Mouse (Mus musculus): ENCODE results near the gene Babam2. TPM values are rescaled to one million over a fixed set of nuclear protein-coding genes. Genes with fewer than 3 reads are reported as not detected.
"Not testable (repeated sequence)": the region's sequence is repeated elsewhere in the genome, so short reads cannot be mapped to it uniquely, and the experiment has no call there.

Gene Babam2
- polyA plus RNA-seq, 1 experiment from 2014 or later = 35.4 TPM

- Histone ChIP-seq H3K27me3 (no peaks in the 10 kb centered on the region), H3K9ac (replicated peaks) (no peak overlapping the region), H3K27ac (no peak overlapping the region), H3K4me2 (no peak overlapping the region), H3K4me3 (replicated peaks) (no peak overlapping the region), H3K9me3 (no peaks in the 10 kb centered on the region), H3K4me1 (replicated peaks) (0 out of 2 replicates have a peak, but pooled peaks cover 2% of the 10 kb centered on the region), H3K36me3 (no peaks in the 10 kb centered on the region)
- WGBS = 90% methylated on average over 6 of the region's 6 CpGs
- no peak for ATAC-seq (ENCODE audit: insufficient number of reproducible peaks, insufficient read depth, low FRiP score, low TSS enrichment, low read depth)
Measured at GRCm38 (mm10) chr5:31792338-31792737, 94.9 kb downstream of the Babam2 start.

- no peaks in the 10 kb centered on the region for H3K27me3 ChIP-seq
- H3K36me3 ChIP-seq = no peaks in the 10 kb centered on the region
- 0 out of 2 replicates have a peak, but pooled peaks cover 2% of the 10 kb centered on the region for H3K4me1 ChIP-seq (replicated peaks)
- 71% methylated on average over 8 of the region's 8 CpGs for WGBS
- H3K9ac ChIP-seq (replicated peaks) = no peak overlapping the region
- H3K27ac ChIP-seq = no peak overlapping the region
- H3K9me3 ChIP-seq = no peaks in the 10 kb centered on the region
- no peak for ATAC-seq (ENCODE audit: insufficient number of reproducible peaks, insufficient read depth, low FRiP score, low TSS enrichment, low read depth)
- H3K4me3 ChIP-seq (replicated peaks) = no peak overlapping the region
- H3K4me2 ChIP-seq = no peak overlapping the region
Measured at GRCm38 (mm10) chr5:31792863-31793262, 95.4 kb downstream of the Babam2 start.

GRCm38 (mm10) chr5:31795414-31795813 is 97.9 kb downstream of the Babam2 start:
- Histone ChIP-seq H3K27me3 (no peaks in the 10 kb centered on the region), H3K9ac (replicated peaks) (no peak overlapping the region)

DNA sequence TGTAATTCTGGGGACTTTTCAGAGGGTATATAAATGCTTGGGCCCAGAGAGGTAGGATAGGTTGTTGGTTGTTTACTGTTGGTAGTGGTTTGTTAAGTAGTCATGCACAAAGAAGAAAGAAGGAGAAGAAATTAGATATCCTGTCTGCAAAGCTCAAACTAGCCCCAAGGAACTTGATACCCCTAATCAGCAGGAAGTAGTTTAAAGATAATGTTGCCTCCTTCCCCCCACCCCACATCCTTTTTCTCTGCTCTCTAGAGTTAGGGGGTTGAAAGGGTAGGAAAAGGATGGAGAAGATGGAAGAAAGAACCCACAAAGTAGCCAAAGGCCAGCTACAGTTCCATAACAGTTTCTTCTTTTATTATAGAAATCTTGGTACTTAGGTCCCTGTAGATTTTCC is 99.5 kb downstream of the Babam2 start:
- no peak overlapping the region for H3K4me2 ChIP-seq
- no peaks in the 10 kb centered on the region for H3K27me3 ChIP-seq
- no peak for ATAC-seq (ENCODE audit: insufficient number of reproducible peaks, insufficient read depth, low FRiP score, low TSS enrichment, low read depth)
- H3K9me3 ChIP-seq = no peaks in the 10 kb centered on the region
- no peak overlapping the region for H3K9ac ChIP-seq (replicated peaks)
- H3K4me1 ChIP-seq (replicated peaks) = 0 out of 2 replicates have a peak, but pooled peaks cover 2% of the 10 kb centered on the region
- no peaks in the 10 kb centered on the region for H3K36me3 ChIP-seq
- H3K4me3 ChIP-seq (replicated peaks) = no peak overlapping the region
- no peak overlapping the region for H3K27ac ChIP-seq

More at GRCm38 (mm10) chr5:31795414-31795813, 97.9 kb downstream of the Babam2 start:
- Histone ChIP-seq H3K4me2 (no peak overlapping the region), H3K36me3 (no peaks in the 10 kb centered on the region), H3K4me1 (replicated peaks) (0 out of 2 replicates have a peak, but pooled peaks cover 2% of the 10 kb centered on the region), H3K9me3 (no peaks in the 10 kb centered on the region), H3K27ac (no peak overlapping the region), H3K4me3 (replicated peaks) (no peak overlapping the region)
- WGBS = 80% methylated on average over 3 of the region's 3 CpGs
- ATAC-seq (ENCODE audit: insufficient number of reproducible peaks, insufficient read depth, low FRiP score, low TSS enrichment, low read depth) = no peak

DNA sequence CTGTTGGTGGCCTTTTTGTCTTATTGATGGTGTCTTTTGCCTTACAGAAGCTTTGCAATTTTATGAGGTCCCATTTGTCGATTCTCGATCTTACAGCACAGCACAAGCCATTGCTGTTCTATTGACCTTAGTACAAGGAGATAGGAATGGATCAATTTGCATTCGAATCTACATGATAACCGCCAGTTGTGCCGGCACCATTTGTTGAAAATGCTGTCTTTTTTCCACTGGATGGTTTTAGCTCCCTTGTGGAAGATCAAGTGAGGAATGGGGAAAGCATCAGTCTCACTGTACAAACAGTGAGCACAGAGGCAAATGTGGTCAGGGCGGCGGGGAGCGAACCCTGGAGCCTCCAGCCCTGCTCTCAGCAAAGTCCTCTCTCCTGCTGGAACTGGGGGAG is 106.7 kb downstream of the Babam2 start:
- H3K9ac ChIP-seq (replicated peaks); H3K4me3 ChIP-seq (replicated peaks); ATAC-seq (ENCODE audit: insufficient number of reproducible peaks, insufficient read depth, low FRiP score, low TSS enrichment, low read depth); H3K9me3 ChIP-seq; H3K4me2 ChIP-seq; H3K36me3 ChIP-seq; H3K4me1 ChIP-seq (replicated peaks); H3K27me3 ChIP-seq; H3K27ac ChIP-seq: not testable (repeated sequence)
- 89% methylated on average over 8 of the region's 8 CpGs for WGBS

- H3K4me3 ChIP-seq (replicated peaks) = no peak overlapping the region
- 52% methylated on average over 8 of the region's 8 CpGs for WGBS
- H3K27me3 ChIP-seq = no peaks in the 10 kb centered on the region
- no peaks in the 10 kb centered on the region for H3K4me1 ChIP-seq (replicated peaks)
- H3K27ac ChIP-seq = no peak overlapping the region
- H3K4me2 ChIP-seq = no peak overlapping the region
- H3K9me3 ChIP-seq = no peaks in the 10 kb centered on the region
- H3K36me3 ChIP-seq = no peaks in the 10 kb centered on the region
- H3K9ac ChIP-seq (replicated peaks) = no peak overlapping the region
- ATAC-seq (ENCODE audit: insufficient number of reproducible peaks, insufficient read depth, low FRiP score, low TSS enrichment, low read depth) = no peak
Measured at GRCm38 (mm10) chr5:31804751-31805150, 107.3 kb downstream of the Babam2 start.

DNA sequence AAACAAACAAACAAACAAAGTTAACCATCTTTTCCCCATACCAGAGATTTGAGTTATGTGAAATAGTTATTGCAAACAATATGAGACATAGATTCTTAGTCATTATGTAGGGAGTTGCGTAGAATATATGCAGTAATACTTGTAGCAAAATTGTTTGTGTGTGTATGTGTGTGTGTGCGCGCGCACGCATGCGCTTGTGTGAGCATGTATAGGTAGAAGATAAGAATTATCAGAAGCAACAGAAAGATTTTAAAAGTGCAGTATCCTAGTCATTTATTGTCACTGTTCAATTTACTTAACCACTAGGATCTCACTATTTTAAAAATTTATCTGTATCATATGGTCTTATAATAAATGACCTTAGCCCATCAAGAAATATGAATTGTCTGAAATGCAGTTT is 109.8 kb downstream of the Babam2 start:
- 98% methylated on average over 6 of the region's 6 CpGs for WGBS
- H3K4me2 ChIP-seq = no peak overlapping the region
- H3K27me3 ChIP-seq = no peaks in the 10 kb centered on the region
- H3K9ac ChIP-seq (replicated peaks) = no peak overlapping the region
- H3K36me3 ChIP-seq = no peaks in the 10 kb centered on the region
- H3K4me3 ChIP-seq (replicated peaks) = no peak overlapping the region
- ATAC-seq (ENCODE audit: insufficient number of reproducible peaks, insufficient read depth, low FRiP score, low TSS enrichment, low read depth) = no peak
- H3K4me1 ChIP-seq (replicated peaks) = peaks cover 5% of the 10 kb centered on the region; the same call in 1 of the 2 replicates
- H3K27ac ChIP-seq = no peak overlapping the region
- H3K9me3 ChIP-seq = no peaks in the 10 kb centered on the region

DNA sequence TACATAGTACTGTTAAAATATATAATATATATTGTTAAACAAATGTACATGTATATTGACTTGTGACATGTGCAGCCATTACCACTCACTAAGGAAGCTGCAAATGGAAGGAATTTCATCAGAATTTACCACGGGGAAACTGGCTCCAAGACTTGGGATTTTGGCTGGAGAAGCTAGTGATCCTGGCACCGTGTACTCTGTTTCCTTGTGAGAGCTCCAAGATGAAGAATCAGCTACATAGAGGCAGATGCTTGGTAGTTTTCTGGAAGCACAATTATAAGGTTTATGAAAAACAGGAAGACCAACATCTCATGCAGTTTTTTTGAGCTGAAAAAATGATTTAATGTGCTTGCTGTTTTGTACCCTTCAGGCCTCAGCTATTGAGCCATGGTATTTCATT is 110.8 kb downstream of the Babam2 start:
- Histone ChIP-seq H3K4me3 (replicated peaks) (no peak overlapping the region), H3K9me3 (no peaks in the 10 kb centered on the region), H3K27me3 (no peaks in the 10 kb centered on the region), H3K9ac (replicated peaks) (no peak overlapping the region), H3K4me1 (replicated peaks) (peaks cover 5% of the 10 kb centered on the region; the same call in 1 of the 2 replicates), H3K36me3 (no peaks in the 10 kb centered on the region), H3K27ac (no peak overlapping the region), H3K4me2 (no peak overlapping the region)
- ATAC-seq (ENCODE audit: insufficient number of reproducible peaks, insufficient read depth, low FRiP score, low TSS enrichment, low read depth) = no peak
- WGBS = 77% methylated on average over 2 of the region's 2 CpGs

DNA sequence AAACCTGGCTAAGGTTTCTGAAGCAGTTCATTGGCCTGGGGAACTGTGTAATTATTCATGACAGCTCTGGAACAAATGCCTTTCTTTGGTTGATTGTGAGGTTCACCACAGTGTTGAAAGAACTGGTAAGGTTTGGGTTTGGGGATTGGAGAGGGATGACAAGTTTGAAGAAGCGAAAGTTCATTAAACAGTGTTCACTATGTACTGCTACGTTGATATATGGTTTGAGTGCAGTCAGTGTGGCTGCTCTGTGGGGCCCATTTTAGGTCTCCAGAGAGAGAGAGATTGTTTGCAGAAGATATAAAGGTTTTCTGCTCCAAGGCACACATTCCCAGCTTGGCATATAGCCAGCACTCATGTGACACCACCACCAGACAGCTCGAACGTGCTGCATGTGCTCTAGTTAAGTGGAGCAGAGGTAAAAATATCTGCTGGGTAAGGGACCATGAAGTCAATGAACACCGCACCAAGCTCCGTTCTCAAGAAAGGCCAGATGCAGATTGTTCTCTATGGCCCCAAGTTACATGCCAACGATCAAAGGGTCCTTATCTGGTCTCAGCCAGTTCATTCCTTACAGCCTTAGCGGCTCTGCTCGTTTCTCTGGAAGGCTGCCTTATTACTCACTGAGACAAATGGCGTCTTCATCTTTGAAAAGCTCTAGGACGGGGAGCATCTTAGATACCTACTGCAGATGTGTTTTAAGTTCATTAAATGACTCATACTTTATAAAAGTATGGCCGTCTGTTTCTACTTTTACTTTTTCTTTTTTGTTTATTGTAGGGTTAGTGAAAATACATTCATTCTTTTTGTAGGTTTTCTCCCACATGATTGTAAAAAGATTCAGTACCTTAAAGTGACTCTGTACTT is 113.5 kb downstream of the Babam2 start:
- ATAC-seq (ENCODE audit: insufficient number of reproducible peaks, insufficient read depth, low FRiP score, low TSS enrichment, low read depth) = no peak
- 44% methylated on average over 12 of the region's 12 CpGs for WGBS
- Histone ChIP-seq H3K27ac (no peak overlapping the region), H3K4me1 (replicated peaks) (peaks cover 5% of the 10 kb centered on the region; the same call in 1 of the 2 replicates), H3K9me3 (no peaks in the 10 kb centered on the region), H3K27me3 (no peaks in the 10 kb centered on the region), H3K9ac (replicated peaks) (no peak overlapping the region), H3K36me3 (no peaks in the 10 kb centered on the region), H3K4me3 (replicated peaks) (no peak overlapping the region), H3K4me2 (no peak overlapping the region)

- no peak overlapping the region for H3K27ac ChIP-seq
- no peak overlapping the region for H3K9ac ChIP-seq (replicated peaks)
- H3K9me3 ChIP-seq = no peaks in the 10 kb centered on the region
- H3K4me2 ChIP-seq = no peak overlapping the region
- H3K4me1 ChIP-seq (replicated peaks) = peaks cover 5% of the 10 kb centered on the region; the same call in 1 of the 2 replicates
- no peaks in the 10 kb centered on the region for H3K27me3 ChIP-seq
- no peaks in the 10 kb centered on the region for H3K36me3 ChIP-seq
- H3K4me3 ChIP-seq (replicated peaks) = no peak overlapping the region
- no peak for ATAC-seq (ENCODE audit: insufficient number of reproducible peaks, insufficient read depth, low FRiP score, low TSS enrichment, low read depth)
- 90% methylated on average over 1 of the region's 1 CpGs for WGBS
Measured at GRCm38 (mm10) chr5:31811663-31812001, 114.1 kb downstream of the Babam2 start.

DNA sequence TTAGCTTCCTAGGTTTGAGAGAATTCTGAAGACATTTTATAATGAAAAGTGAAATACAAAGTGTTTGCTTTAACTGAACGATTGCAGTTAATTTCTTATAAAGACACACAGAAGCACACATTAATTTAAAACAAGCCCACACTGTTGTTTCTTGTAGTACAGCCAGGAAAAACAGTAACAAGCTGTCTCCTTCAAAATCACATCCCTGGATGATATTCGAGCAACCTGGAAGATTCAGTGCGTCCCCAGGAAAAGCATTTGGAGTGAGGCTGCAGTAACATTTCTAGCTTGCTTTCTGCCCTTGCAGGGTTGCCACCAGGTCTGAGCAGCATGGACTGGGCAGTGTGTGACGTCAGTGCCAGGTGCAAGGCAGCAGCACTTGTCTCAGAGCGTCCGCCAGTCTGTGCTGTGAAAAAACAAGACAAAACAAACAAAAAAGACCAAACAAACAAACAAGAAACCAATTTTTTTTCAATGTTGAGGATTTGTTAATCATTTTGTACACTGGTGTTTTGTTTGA is 115.7 kb downstream of the Babam2 start:
- Histone ChIP-seq H3K4me3 (replicated peaks) (no peak overlapping the region), H3K27me3 (no peaks in the 10 kb centered on the region), H3K4me2 (no peak overlapping the region), H3K4me1 (replicated peaks) (peaks cover 5% of the 10 kb centered on the region; the same call in 1 of the 2 replicates), H3K36me3 (no peaks in the 10 kb centered on the region), H3K9ac (replicated peaks) (no peak overlapping the region), H3K27ac (no peak overlapping the region), H3K9me3 (no peaks in the 10 kb centered on the region)
- 73% methylated on average over 6 of the region's 6 CpGs for WGBS
- no peak for ATAC-seq (ENCODE audit: insufficient number of reproducible peaks, insufficient read depth, low FRiP score, low TSS enrichment, low read depth)
